Mouse (Mus musculus) embryonic fibroblast, embryonic 13.5 days (primary cell): ENCODE measurements at regions not wholly inside any gene's neighbourhood (a gene's known extent, or its start where the extent isn't known, plus 50 kb on each side); places are given as distances from the start of the nearest gene placed in this dataset.

Source experiments
- CTCF ChIP-seq: IDR thresholded peaks from 2 replicates; pipeline ENCODE4 v1.5.1; 2011; ENCODE audit warnings: mild to moderate bottlenecking, control low read depth, low read length, moderate library complexity, borderline replicate concordance; ENCODE audit not compliant: insufficient read depth
- POLR2A ChIP-seq: IDR thresholded peaks from 2 replicates; pipeline ENCODE4 v1.6.1; 2011; ENCODE audit warnings: low read depth, mild to moderate bottlenecking, control low read depth, low read length, moderate library complexity

GRCm38 (mm10) chr1:176348129-176348528 is 73.0 kb upstream of the Pld5 start:
- TF ChIP-seq POLR2A = no peak
- no peak for TF ChIP-seq CTCF
